Mouse (Mus musculus) embryo, embryonic 9.5 days (tissue): Measurements from ENCODE around the gene Cers1.

Experiments
- DNase-seq: peaks from one replicate; pipeline ENCODE4 v3.0.0-alpha.2; 2017; ENCODE audit errors: extremely low spot score

Gene Cers1

DNA sequence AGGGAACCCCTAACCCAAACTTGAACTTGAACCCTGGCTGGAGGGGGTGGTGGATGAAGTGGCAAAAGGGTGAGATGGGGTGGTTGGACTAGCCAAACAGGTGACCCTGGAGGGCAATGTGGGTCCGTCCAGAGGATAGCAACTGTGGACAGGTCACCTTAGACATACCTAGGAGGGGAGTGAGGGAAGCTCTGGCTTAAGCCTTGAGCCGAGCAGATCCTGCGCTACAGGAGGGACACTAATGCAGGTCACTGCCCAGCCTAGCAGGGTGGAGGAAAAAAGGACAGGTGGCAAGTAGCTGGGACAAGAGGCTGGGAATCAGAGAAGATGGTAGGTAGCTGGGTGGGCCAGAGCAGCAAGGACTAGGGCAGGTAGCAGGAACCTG is 36.4 kb downstream of the Cers1 start:
- no peak for DNase-seq

DNA sequence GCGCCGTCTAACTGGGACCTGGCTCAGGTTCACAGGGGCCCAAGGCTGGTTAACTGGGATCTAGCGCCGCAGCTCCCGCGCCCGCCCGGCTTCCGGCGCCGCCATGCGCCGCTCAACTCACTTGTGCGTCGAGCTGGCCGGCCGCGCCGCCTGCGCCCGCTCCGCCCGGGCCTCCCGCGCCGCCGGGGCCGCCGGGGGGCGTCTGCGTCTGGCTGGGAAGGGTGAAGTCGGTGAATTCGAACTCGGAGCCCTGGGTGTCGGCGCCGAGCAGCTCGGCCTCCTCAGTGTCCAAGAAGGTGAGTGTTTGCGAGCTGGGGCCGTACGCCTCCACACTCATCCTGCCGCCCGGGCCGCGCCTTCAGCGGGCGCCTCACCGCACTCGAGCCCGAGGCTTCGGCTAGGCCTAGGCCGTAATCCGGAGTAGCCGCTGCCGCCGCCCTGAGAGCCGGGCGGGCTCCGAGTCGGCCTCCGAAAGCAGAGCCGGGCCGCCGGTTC is 37.1 kb downstream of the Cers1 start:
- DNase-seq = no peak

DNA sequence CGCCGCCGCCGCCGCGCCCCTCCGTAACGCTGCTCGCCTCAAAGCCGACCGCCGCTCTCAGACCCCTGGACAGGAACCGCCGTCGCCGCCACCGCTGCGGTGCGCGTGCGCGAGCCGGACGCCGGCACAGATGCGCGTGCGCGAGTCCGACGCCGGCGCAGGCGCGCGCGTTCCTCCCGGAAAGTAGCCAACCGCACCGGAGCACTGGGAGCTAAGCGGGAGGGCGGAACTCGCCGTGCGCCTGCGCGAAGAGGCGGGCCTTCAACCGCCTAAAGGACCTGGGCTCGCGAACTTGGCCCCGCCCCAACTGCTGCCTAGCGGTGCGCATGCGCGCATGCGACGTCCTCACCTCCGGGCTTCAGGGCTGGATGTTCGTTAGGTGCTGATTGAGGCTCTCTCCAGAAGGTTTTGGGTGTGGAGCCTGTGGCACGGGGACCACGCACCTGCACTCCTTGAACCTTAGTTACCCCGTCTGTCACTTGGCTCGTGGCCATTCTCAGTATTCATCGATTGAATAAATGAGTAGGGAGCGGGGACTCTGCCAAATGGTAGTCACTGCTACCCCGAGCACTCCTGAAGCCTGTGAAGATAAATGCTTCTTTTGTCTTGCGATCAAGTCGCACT is 37.7 kb downstream of the Cers1 start, which contains the start of gene Upf1:
Gene Upf1 (minus strand): TSS at position 85 of the 624 bp plus-strand sequence.
- peak; percentile 98 for DNase-seq

DNA sequence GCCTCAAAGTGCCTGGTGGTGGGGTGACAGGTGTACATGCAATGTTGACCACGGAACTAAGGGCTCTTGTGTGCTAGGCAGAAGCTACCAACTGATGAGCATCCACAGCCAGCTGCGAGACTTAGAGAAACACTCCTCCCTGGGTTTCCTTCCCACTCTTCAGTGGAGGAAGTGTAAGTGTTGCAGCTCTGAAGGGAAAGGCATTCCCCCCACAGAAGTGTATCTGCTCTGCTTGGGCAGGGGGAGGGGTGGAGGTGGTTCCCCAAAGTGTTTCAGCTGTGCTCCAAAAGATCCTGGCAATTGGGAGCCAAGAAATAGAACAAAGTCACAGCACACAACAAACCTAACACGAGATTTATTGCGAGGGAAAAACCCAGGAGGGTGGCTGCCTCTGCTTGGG is 38.4 kb downstream of the Cers1 start:
- DNase-seq = no peak

DNA sequence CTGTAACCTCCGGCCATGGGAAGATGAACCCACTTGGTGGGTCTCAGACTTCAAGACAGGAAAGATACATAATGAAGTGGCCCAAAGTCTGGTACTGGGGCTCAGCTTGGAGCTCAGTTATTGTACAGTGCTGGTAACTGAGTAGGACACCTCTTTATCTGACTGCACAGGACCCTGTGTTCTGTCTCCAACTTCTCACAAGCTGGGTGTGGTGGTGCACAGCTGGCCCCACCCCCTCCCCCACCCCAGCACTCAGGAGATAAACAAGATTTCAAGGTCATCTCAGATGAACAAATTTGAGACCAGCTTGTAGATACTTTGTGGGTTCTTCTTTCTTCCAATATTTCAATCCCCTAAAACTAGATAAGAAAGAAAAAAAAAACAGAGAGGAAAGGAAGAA is 40.5 kb downstream of the Cers1 start:
- no peak for DNase-seq

DNA sequence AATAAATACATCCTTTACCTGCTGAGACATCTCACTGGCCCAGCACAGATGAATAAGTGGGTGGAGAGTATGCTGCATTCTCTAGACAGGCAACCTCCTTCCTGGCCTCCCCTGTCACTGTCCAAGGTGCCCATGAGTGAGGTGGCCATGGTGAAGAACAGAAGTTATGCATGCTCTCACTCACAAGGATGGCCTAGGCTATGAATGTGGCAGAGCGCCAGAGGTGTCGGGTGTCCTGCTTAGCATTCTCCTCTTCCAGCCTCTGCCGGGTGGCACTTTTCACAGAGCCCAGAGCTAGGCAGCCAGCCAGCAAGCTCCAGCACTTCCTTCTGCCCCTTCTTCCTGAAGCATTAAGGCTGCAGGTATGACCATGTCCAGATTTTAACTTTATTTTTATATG is 43.8 kb downstream of the Cers1 start:
- DNase-seq = no peak

DNA sequence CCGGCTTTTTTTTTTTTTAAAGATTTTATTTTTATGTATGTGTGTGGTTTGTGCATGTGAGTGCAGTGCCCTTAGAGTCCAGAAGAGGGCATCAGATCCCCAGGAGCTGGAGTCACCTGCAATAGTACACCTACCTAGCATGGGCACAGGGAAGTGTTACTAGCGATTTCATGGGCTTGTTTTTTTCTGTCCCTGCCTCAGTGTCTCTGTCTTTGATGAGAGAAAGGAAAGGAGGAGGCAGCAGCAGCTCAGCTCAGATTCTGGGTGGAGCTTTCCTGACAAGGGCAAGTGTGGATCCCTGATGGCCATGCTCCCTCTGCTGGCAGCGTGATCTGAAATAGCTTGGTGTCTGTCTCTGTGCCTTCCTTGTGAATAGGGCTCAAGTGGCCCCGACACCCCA is 45.2 kb downstream of the Cers1 start:
- peak; percentile 39 for DNase-seq

DNA sequence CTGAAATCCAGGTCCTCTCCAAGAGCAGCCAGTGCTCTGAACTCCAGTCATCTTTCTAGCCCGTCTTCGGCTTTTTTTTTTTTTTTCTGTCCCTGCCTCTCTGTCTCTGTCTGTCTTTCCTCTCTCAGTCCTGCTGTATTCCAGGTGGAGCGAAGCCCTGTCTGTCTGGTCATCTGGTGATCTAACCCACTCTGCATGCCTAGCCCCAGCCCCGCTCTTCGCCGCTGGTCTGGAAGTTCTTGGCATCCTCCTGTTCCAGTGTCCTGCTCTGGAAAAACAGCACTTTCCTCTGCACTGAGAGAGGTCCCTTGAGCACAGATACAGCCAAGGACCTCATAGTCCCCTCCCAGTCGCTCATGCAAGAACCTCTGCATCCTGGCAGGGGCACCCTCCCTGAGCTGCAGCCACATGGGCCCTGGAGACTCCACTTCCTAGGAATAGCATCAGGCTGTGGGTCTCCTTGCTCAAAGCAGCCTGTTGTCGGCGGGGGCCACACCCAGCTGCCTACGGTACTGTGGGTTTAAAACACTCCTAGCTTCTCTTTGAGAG is 46.0 kb downstream of the Cers1 start:
- no peak for DNase-seq

DNA sequence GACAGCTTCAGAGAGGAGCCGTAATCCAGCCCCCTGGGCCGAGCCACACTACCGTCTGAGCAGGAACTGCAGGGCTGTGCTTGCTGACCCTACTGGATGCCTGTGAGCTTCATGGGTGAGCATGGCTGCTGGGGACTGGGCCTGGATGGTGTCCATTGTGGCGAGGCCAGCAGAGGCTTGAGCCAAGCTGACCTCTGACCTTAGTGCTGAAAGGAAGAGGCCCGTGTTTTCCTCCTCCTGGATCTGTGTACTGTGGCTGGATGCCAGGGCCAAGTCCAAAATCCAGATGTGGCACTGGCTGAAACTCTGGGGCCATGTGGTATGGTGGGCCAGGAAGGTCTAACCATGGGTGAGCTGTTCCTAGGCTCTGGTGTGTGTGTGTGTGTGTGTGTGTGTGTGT is 48.5 kb downstream of the Cers1 start:
- DNase-seq = no peak

DNA sequence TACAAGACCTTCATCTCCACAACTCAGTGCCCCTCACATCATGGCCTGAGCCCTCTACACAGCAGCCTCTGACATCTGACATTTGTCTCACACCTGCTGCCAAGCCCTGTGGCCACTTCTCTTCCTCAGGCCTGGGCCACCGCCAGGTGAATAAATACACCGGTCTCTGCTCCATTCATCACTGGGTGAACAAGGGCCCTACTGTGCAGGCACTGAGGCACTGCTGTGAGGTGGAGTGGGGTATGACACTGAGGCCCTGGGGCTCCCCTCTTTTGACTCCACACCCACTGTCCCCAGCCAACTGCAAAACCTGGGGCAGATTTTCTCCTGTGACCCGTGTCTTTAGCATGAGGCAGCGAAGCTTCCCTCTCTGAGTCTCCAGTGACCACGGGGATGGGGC is 51.0 kb downstream of the Cers1 start:
- no peak for DNase-seq

DNA sequence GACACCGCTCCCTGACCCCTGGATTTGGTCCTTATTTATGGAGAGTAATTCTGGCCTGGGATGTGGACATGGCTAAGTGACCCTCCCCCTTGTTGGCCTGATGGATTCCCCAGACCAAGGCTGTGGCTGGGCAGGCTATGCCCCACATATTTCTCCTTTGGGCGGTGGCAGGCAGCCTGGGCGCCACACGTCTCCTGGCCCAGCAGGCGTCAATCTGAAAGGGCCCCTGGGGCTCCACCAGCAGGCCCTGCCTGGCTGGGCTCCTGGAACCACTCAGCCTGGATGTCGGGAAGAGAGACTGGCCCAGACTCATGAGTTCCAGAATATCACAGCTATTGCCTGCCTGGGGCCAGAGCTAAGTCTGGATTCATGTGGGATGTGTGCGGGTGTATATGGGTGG is 54.9 kb downstream of the Cers1 start:
- DNase-seq = no peak

DNA sequence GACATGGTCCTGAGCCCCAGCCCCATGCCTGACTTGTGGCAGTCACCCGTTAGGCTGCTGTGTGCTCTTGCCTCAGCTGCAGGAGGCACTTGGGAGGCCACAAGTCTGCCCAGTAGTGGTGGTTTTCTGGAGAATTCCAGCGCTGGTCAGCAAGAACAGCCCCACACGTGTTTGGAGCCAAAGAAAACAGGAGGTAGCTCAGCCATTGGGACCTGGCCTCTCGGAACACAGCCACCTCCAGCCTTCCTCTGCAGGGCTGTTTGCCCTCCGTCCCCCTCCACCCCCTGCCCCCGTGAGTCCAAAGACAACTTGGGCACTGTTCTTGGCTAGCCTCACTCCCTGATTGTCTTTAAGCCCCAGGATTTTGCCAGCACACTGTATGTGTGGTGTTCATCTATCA is 56.4 kb downstream of the Cers1 start:
- no peak for DNase-seq

DNA sequence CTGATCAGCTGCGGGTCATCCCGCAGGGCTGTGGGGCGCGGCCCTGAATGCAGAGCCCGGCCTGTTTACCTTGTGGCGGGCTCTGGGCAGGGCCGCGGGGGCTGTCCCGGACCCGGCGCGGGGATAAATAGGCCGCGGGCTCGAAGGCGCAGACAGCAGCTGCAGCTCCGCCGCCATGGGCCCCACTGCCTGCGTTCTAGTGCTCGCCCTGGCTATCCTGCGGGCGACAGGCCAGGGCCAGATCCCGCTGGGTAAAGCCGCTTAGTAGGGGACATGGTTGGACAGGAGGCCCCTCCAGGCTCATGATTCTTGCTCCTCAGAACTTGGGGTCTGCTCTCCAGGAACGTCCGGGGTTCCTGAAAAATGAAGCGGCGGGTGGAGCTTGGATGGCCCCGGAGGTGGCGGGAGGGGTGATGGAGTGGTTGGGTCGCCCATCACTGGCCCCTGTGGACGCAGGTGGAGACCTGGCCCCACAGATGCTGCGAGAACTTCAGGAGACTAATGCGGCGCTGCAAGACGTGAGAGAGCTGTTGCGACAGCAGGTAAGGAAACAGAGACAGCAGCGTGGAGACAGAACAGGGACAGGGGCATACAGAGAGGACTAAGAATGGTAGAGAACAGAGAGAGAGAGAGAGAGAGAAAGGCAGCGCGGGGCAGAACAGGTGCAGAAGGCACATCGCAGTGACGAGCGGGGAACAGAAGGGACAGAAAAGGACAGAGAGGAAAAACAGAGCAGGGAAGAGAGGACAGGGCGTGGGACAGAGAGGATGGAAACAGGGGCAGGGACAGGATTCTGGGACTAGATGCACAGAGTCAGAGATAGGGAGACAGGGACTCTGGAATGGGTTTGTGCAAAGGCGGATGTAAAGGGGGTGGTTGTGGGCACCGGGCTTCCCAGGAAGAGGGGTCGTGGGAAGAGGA is 58.1 kb downstream of the Cers1 start, which contains the start of gene Comp:
Gene Comp (plus strand): TSS at position 162 of the 921 bp plus-strand sequence.
- DNase-seq = no peak

DNA sequence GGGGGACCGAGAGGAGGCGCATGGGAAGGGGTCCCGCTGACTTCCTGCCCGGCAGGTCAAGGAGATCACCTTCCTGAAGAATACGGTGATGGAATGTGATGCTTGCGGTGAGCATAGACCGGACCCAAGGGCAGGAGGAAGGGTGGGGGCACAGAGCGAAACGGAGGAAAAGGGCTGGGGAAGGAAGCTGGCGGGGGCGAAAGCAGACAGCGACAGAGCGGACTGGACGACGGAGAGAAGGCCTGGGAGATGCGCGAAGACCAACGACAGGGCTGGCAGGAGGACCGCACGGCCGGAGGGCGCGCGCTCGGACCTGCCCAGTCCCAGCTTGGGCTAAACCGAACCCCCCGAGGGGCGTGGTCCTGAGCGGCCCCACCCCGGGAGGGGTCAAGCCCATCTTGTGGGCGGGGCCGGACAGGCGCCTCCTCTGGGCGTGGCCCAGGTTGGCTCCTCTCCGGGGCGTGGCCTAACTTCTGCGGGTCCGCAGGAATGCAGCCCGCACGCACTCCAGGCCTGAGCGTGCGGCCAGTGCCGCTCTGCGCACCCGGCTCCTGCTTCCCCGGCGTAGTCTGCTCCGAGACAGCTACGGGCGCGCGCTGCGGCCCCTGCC is 58.8 kb downstream of the Cers1 start:
- peak; percentile 77 for DNase-seq

DNA sequence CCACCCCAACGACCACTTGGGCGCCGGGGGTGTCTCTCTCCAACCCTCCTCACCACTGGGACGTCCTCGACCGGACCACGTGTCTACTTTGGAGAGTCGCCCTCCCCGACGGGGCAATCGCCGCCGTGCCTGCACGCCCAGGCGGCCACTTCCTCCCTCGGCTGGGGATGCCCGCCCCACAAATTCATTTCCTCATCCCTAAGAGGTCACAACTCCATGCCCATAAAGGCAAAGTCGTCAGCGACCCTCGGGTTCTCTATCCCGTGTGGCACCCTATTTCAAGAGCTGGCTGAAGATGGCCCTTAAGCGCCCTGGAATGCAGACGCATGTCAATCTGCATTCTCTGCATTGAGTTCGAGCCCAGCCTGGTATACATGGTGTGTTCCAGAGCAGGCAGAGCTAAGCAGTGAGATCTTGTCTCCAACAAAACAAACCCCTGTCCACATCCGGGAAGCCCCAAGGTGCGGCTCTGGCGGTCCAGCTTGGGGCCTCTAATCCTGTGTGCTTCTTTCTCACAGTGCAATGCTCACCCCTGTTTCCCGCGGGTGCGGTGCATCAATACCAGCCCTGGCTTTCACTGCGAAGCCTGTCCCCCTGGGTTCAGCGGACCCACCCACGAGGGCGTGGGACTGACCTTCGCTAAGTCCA is 59.8 kb downstream of the Cers1 start:
- peak; percentile 25 for DNase-seq

DNA sequence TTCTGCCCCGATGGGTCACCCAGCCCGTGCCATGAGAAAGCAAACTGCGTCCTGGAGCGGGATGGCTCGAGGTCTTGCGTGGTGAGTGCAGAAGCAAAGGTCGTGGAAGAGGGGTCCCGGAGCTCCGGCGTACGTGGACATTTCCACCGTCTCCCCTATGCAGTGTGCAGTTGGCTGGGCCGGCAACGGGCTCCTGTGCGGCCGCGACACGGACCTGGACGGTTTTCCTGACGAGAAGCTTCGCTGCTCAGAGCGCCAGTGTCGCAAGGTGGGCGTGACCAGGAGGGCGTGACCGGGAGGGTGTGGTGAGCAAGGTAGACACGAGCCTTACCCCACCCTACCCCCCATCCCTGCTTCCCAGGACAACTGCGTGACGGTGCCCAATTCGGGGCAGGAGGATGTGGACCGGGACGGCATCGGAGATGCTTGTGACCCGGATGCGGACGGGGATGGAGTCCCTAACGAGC is 60.7 kb downstream of the Cers1 start:
- DNase-seq = no peak

DNA sequence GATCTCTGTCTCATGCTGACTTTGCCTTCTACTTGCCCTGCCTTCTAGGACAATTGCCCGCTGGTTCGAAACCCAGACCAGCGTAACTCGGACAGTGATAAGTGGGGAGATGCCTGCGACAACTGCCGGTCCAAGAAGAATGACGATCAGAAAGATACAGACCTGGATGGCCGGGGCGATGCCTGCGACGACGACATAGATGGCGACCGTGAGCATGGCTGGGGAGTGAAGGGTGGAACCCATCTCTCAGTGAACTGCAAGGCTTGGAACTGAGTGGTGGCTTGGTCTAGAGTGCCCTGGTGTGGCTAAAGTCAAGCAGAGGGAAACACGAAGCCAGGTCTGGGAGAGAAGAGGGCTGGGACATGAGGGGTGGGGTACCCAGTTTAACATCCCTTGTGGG is 61.5 kb downstream of the Cers1 start:
- DNase-seq = no peak

DNA sequence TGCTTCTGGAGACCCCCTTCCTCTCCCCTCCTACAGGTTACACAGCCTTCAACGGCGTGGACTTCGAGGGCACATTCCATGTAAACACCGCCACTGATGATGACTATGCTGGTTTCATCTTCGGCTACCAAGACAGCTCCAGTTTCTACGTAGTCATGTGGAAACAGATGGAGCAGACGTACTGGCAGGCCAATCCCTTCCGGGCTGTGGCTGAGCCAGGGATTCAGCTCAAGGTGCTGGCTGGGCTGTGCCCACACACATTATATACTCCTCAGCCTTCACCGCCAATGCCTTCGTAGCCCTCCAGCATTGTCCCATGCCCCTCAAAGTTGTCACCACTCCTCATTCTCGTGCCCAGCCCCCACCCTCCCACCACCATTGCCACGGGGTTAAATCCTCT is 64.5 kb downstream of the Cers1 start:
- no peak for DNase-seq
